Mouse (Mus musculus) heart, embryonic 14.5 days (tissue): ENCODE measurements at regions not wholly inside any gene's neighbourhood (a gene's known extent, or its start where the extent isn't known, plus 50 kb on each side); places are given as distances from the start of the nearest gene placed in this dataset.

Source experiments
- ATAC-seq: fragments of 200-750 bp; cut with Nextera tagmentation; 2 replicates; pipeline ENCODE4 v1.8.0; 2017; ENCODE audit warnings: low read depth, moderate TSS enrichment; ENCODE audit not compliant: insufficient number of reproducible peaks, insufficient read depth, low FRiP score
- H3K27ac ChIP-seq, 2 experiments: fragments of 200-500 bp in 1 of 2; fragments of 300-500 bp in 1 of 2; sonication (generic) in 1 of 2; replicated peaks in 1 of 2; 2 replicates each; pipeline ENCODE4 v1.5.1; 2012 to 2014; ENCODE audit warnings: low read depth in 2 of 2, low read length in 2 of 2, control low read depth in 1 of 2, mild to moderate bottlenecking in 1 of 2, mixed read lengths in 1 of 2; ENCODE audit not compliant: control insufficient read depth in 1 of 2, insufficient read depth in 1 of 2
- H3K27me3 ChIP-seq: fragments of 300-500 bp; sonication (generic); 2 replicates; pipeline ENCODE4 v1.6.1; 2014; ENCODE audit warnings: mild to moderate bottlenecking, low read length, control low read depth; ENCODE audit not compliant: control insufficient read depth, insufficient read depth
- H3K36me3 ChIP-seq: fragments of 300-500 bp; sonication (generic); 2 replicates; pipeline ENCODE4 v1.6.1; 2014; ENCODE audit warnings: mild to moderate bottlenecking, control low read depth, low read length, mixed read lengths; ENCODE audit not compliant: control insufficient read depth, insufficient read depth
- H3K4me1 ChIP-seq, 2 experiments: fragments of 200-500 bp in 1 of 2; fragments of 300-500 bp in 1 of 2; sonication (generic) in 1 of 2; 2 replicates each; pipeline ENCODE4 v1.6.1; 2012 to 2014; ENCODE audit warnings: low read length in 2 of 2, control low read depth in 1 of 2, mixed read lengths in 1 of 2; ENCODE audit not compliant: control insufficient read depth in 2 of 2, insufficient read depth in 2 of 2
- H3K4me2 ChIP-seq: fragments of 300-500 bp; sonication (generic); 2 replicates; pipeline ENCODE4 v1.6.1; 2014; ENCODE audit warnings: mild to moderate bottlenecking, low read length
- H3K4me3 ChIP-seq, 2 experiments: fragments of 200-500 bp in 1 of 2; fragments of 300-500 bp in 1 of 2; sonication (generic) in 1 of 2; 2 replicates each; pipeline ENCODE4 v1.5.1; 2012 to 2014; ENCODE audit warnings: low read length in 2 of 2, mild to moderate bottlenecking in 2 of 2, control low read depth in 1 of 2, low read depth in 1 of 2, moderate library complexity in 1 of 2; ENCODE audit not compliant: control insufficient read depth in 1 of 2, insufficient read depth in 1 of 2
- H3K9ac ChIP-seq: fragments of 300-500 bp; sonication (generic); 2 replicates; pipeline ENCODE4 v1.6.1; 2014; ENCODE audit warnings: mild to moderate bottlenecking, low read length
- H3K9me3 ChIP-seq: fragments of 300-500 bp; sonication (generic); 2 replicates; pipeline ENCODE4 v1.6.1; 2016; ENCODE audit warnings: low read length, control low read depth; ENCODE audit not compliant: control insufficient read depth
- WGBS: fragments of 180-500 bp; shearing (Covaris S2); extraction: QIAGEN DNeasy Blood & Tissue Kit; methylation state at CpG from one replicate; pipeline ENCODE4 v1.1.7; 2014; 5-methylcytosine and 5-hydroxymethylcytosine counted together

GRCm38 (mm10) chr11:114282566-114282965 is 215.7 kb upstream of the Sdk2 start:
- ATAC-seq: no peak
- Histone ChIP-seq H3K36me3 (no peaks in the 10 kb centered on the region), H3K27me3 (no peaks in the 10 kb centered on the region; the same call in 1 of the 2 replicates), H3K4me2 (no peak overlapping the region), H3K4me1 (peaks cover 0 to 3% of the 10 kb centered on the region in 2 experiments; a peak in 2 of 4 replicates), H3K27ac (no peak overlapping the region), H3K9me3 (no peaks in the 10 kb centered on the region), H3K9ac (no peak overlapping the region), H3K4me3 (no peak overlapping the region)
- 48% methylated on average over 5 of the region's 5 CpGs for WGBS

DNA sequence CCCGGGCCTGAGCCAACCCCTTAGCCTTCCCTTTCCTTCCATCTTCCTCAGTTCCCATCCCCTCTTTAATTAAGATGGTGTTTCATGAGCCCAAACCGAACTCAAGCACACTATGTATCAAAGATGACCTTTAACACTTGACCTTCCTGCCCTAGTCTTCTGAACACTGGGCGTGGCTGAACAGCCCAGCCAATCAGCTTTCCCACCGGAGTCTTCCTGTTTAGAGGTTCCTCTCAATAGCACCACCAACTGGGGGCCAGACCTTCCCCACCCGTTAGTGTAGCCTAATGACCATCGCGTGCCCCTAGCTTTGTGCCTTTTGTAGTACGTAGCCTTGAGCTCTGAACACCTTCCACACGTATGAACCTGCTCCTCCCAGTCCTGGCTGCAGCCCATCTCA is 215.0 kb upstream of the Sdk2 start:
- WGBS: 65% methylated on average over 9 of the region's 9 CpGs
- H3K4me1 ChIP-seq: peaks cover 0 to 3% of the 10 kb centered on the region in 2 experiments; a peak in 2 of 4 replicates
- H3K9me3 ChIP-seq: no peaks in the 10 kb centered on the region
- no peaks in the 10 kb centered on the region; the same call in 1 of the 2 replicates for H3K27me3 ChIP-seq
- no peaks in the 10 kb centered on the region for H3K36me3 ChIP-seq
- H3K27ac ChIP-seq: no peak overlapping the region
- H3K4me3 ChIP-seq: no peak overlapping the region
- no peak for ATAC-seq
- H3K9ac ChIP-seq: no peak overlapping the region
- H3K4me2 ChIP-seq: no peak overlapping the region

GRCm38 (mm10) chr11:114281041-114281695 is 214.3 kb upstream of the Sdk2 start:
- Histone ChIP-seq H3K27me3 (no peaks in the 10 kb centered on the region; the same call in 1 of the 2 replicates), H3K36me3 (no peaks in the 10 kb centered on the region), H3K4me3 (no peak overlapping the region), H3K4me1 (peaks cover 0 to 3% of the 10 kb centered on the region in 2 experiments; a peak in 2 of 4 replicates), H3K9ac (no peak overlapping the region), H3K9me3 (no peaks in the 10 kb centered on the region), H3K4me2 (no peak overlapping the region), H3K27ac (no peak overlapping the region)
- no peak for ATAC-seq
- WGBS: 86% methylated on average over 14 of the region's 14 CpGs

GRCm38 (mm10) chr11:114277513-114278304 is 210.9 kb upstream of the Sdk2 start:
- WGBS: 90% methylated on average over 26 of the region's 26 CpGs
- Histone ChIP-seq H3K9me3 (no peaks in the 10 kb centered on the region), H3K4me2 (no peak overlapping the region), H3K4me3 (no peak overlapping the region), H3K27ac (no peak overlapping the region), H3K27me3 (no peaks in the 10 kb centered on the region; the same call in 1 of the 2 replicates), H3K36me3 (no peaks in the 10 kb centered on the region), H3K9ac (no peak overlapping the region), H3K4me1 (peaks cover 0 to 3% of the 10 kb centered on the region in 2 experiments; a peak in 2 of 4 replicates)
- no peak for ATAC-seq

DNA sequence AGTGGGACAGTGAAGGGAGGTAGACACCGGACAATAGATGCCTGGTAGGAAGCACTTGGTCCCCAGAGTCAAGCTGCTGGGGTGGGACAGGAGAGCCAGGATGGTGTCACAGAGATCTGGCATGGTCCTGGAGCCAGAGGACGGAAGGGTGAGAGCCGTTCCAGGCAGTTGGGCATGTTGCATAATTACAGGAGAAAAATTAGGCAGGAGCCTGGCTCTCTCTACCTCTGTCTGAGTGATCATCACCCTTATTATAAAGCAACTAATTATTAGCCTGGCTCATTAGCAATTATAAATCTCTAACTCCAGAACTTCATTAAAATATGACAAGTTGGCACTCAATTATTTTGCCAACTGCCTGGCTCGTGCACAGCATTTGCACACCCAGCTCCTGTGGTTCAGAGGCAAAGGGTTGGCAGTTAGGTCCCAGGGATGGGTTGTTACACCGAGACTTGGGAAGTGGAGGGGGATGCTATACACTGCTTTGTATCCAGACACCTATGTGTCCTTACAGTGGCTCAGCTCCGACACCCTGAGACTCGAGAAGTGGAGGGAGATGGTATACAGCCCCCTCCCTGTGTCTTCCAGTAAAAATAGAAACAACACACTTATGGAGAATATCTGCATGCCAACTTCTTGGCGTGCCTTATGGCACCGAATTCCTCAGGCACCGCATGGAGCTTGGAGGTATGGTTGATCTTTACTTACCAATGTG is 203.7 kb upstream of the Sdk2 start:
- H3K9ac ChIP-seq: no peak overlapping the region
- H3K4me1 ChIP-seq: no peaks in the 10 kb centered on the region
- no peaks in the 10 kb centered on the region for H3K9me3 ChIP-seq
- no peaks in the 10 kb centered on the region for H3K36me3 ChIP-seq
- no peak for ATAC-seq
- 82% methylated on average over 10 of the region's 10 CpGs for WGBS
- H3K4me3 ChIP-seq: no peak overlapping the region
- no peak overlapping the region for H3K27ac ChIP-seq
- no peaks in the 10 kb centered on the region for H3K27me3 ChIP-seq
- H3K4me2 ChIP-seq: no peak overlapping the region

DNA sequence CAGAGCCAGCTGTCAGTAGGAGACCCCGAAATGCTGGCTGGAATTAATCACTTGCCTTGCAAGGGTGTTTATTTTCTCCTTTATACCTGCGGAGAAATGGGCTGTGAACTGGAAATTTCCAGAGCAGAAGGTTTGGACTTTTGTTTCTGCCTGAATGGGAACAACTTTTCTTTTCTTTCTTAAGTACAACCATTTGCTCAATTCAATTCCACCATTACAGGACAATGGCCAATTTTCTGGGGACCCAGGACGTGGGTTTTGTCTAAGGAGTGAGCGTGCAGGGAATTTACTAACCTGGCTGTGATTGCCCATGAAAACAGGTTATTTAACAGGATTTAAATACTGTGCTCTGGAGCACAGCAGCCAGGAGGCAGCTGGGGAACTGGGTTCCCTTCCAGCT is 195.1 kb upstream of the Sdk2 start:
- no peak overlapping the region for H3K4me2 ChIP-seq
- H3K9ac ChIP-seq: no peak overlapping the region
- H3K27me3 ChIP-seq: no peaks in the 10 kb centered on the region
- no peak for ATAC-seq
- no peak overlapping the region for H3K4me3 ChIP-seq
- H3K36me3 ChIP-seq: no peaks in the 10 kb centered on the region
- no peaks in the 10 kb centered on the region for H3K9me3 ChIP-seq
- H3K4me1 ChIP-seq: no peaks in the 10 kb centered on the region
- H3K27ac ChIP-seq: no peak overlapping the region
- 72% methylated on average over 4 of the region's 4 CpGs for WGBS

GRCm38 (mm10) chr11:114258218-114258617 is 191.4 kb upstream of the Sdk2 start:
- no peak overlapping the region for H3K4me3 ChIP-seq
- H3K36me3 ChIP-seq: no peaks in the 10 kb centered on the region
- H3K4me2 ChIP-seq: no peak overlapping the region
- ATAC-seq: no peak
- H3K9me3 ChIP-seq: no peaks in the 10 kb centered on the region
- H3K27ac ChIP-seq: no peak overlapping the region
- H3K4me1 ChIP-seq: no peaks in the 10 kb centered on the region
- no peak overlapping the region for H3K9ac ChIP-seq
- no peaks in the 10 kb centered on the region for H3K27me3 ChIP-seq
- 60% methylated on average over 9 of the region's 9 CpGs for WGBS
